ENCODE assay signal across 7 mouse cellular contexts in the genomic region with DNA sequence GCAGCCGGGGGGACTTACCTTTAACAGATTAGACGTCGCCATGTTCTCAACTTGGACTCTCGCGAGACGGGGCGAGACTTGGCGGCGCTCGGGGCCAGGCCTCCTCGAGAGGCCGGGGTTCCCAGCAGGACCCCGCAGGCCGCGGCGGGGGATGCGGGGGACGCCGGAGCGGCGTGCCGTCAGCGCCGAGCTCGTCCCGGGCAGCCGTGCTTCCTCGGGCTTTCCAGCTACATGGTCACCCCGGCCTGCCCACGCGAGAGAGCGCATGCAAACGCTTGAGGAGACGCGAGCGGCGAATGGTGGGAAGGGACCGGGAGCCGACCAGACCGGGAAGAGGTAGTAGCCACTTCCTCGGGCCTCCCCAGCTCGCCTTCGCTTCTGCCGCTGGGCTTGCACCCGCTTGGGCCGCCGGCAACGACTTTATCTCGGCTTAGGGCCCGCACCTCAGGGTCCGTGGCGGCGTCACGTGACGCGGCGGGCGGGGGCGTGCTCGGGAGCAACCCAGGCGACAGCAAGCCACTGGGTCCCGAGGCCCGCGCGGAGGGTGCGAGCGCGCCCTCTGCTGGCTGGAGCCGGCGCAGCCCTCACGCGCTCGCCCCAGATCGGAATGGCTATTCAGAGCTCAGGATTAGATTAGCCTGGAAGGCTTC. TPM values are rescaled to one million over a fixed set of nuclear protein-coding genes. Genes with fewer than 3 reads are reported as not detected.
DNase-seq lines count a peak whose midpoint lies in the region; ATAC-seq lines count a peak whose summit lies in the region.

No protein-coding gene starts in this region.

- no peaks in the 10 kb centered on the region for H3K9me3 ChIP-seq in embryonic facial prominence, embryonic 10.5 days
- H3K9me3 ChIP-seq in limb, embryonic 11.5 days (ENCODE audit: control insufficient read depth, low read length), result no peaks in the 10 kb centered on the region
- H3K9me3 ChIP-seq in midbrain, embryonic 14.5 days (ENCODE audit: control insufficient read depth, low read length), result no peaks in the 10 kb centered on the region

- peak overlapping the region; percentile 97 for H3K27ac ChIP-seq in embryonic facial prominence, embryonic 10.5 days (replicated peaks)
- peak overlapping the region; percentile 92 for H3K27ac ChIP-seq in limb, embryonic 11.5 days (replicated peaks; ENCODE audit: low read depth, low read length)
- peak overlapping the region; percentile 99 for H3K27ac ChIP-seq in midbrain, embryonic 14.5 days (replicated peaks; ENCODE audit: low read depth, low read length)

- peak overlapping the region; percentile 70 for H3K4me2 ChIP-seq in limb, embryonic 11.5 days (ENCODE audit: low read depth, severe bottlenecking)
- peak overlapping the region; percentile 89 for H3K4me2 ChIP-seq in midbrain, embryonic 14.5 days (ENCODE audit: low read length)

- peak overlapping the region; percentile 94 for H3K4me3 ChIP-seq in embryonic facial prominence, embryonic 10.5 days
- H3K4me3 ChIP-seq in limb, embryonic 11.5 days (ENCODE audit: low read depth, low read length), result peak overlapping the region; percentile 90
- peak overlapping the region; percentile 98 for H3K4me3 ChIP-seq in midbrain, embryonic 14.5 days (replicated peaks; ENCODE audit: low read depth, low read length)

- H3K4me1 ChIP-seq in embryonic facial prominence, embryonic 10.5 days, result peaks cover 25% of the 10 kb centered on the region
- no peaks in the 10 kb centered on the region for H3K4me1 ChIP-seq in limb, embryonic 11.5 days (ENCODE audit: control insufficient read depth, insufficient read depth, low read length)
- peaks cover 17% of the 10 kb centered on the region for H3K4me1 ChIP-seq in midbrain, embryonic 14.5 days (ENCODE audit: control insufficient read depth, insufficient read depth, low read length)

- under 1% methylated on average over 74 of the region's 74 CpGs for WGBS in embryonic facial prominence, embryonic 10.5 days
- WGBS in limb, embryonic 11.5 days, result under 1% methylated on average over 70 of the region's 74 CpGs
- under 1% methylated on average over 74 of the region's 74 CpGs for WGBS in midbrain, embryonic 14.5 days

- peak; percentile 97 for DNase-seq in adrenal gland, postnatal 10 days
- peak; percentile 94 for DNase-seq in embryonic facial prominence, embryonic 10.5 days (ENCODE audit: low spot score)
- DNase-seq in heart, adult 11 months, result peak; percentile 99
- peak; percentile 96 for DNase-seq in kidney, adult 18-20 months
- DNase-seq in limb, embryonic 11.5 days (ENCODE audit: low spot score), result peak; percentile 96
- peak; percentile 96 for DNase-seq in midbrain, embryonic 14.5 days
- peak; percentile 85 to 94 for DNase-seq in spleen, adult 18-20 months

- H3K36me3 ChIP-seq in embryonic facial prominence, embryonic 10.5 days (replicated peaks), result peaks cover 18% of the 10 kb centered on the region
- H3K36me3 ChIP-seq in limb, embryonic 11.5 days (ENCODE audit: control insufficient read depth, insufficient read depth, low read length), result no peaks in the 10 kb centered on the region; the same call in 1 of the 2 replicates
- H3K36me3 ChIP-seq in midbrain, embryonic 14.5 days (ENCODE audit: control insufficient read depth, insufficient read depth, low read length), result no peaks in the 10 kb centered on the region

- H3K9ac ChIP-seq in limb, embryonic 11.5 days (ENCODE audit: low read length), result peak overlapping the region; percentile 99
- H3K9ac ChIP-seq in midbrain, embryonic 14.5 days (replicated peaks; ENCODE audit: low read length), result peak overlapping the region; percentile 98

- H3K27me3 ChIP-seq in embryonic facial prominence, embryonic 10.5 days (replicated peaks; ENCODE audit: low read depth, poor library complexity, severe bottlenecking), result no peaks in the 10 kb centered on the region
- H3K27me3 ChIP-seq in limb, embryonic 11.5 days (ENCODE audit: control insufficient read depth, insufficient read depth, low read length), result no peaks in the 10 kb centered on the region
- no peaks in the 10 kb centered on the region for H3K27me3 ChIP-seq in midbrain, embryonic 14.5 days (ENCODE audit: control insufficient read depth, insufficient read depth, low read length)

- ATAC-seq in limb, embryonic 11.5 days (ENCODE audit: insufficient number of reproducible peaks, low FRiP score, low TSS enrichment, low read depth), result peak; percentile 97
- ATAC-seq in midbrain, embryonic 14.5 days (ENCODE audit: low FRiP score, low TSS enrichment), result peak; percentile 96

RNA-seq across cellular contexts. Expression of gene Cul5, which starts 2.7 kb away (rescaled TPM):
- total RNA-seq in adrenal gland, postnatal 10 days (2021), result 10 to 100 TPM; 29.8 to 36.0 TPM
- 38.1 and 38.6 TPM in 2 replicates for polyA plus RNA-seq in embryonic facial prominence, embryonic 10.5 days (2016; fragmentation: Nextera tagmentation; extraction: Ambion mirVana)
- 42.2 and 45.4 TPM in 2 replicates for polyA plus RNA-seq in limb, embryonic 11.5 days (2014; fragmentation: Nextera tagmentation; extraction: Ambion mirVana)
- 64.1 and 69.3 TPM in 2 replicates for polyA plus RNA-seq in midbrain, embryonic 14.5 days (2014; fragmentation: Nextera tagmentation; extraction: Ambion mirVana)

RNA-seq across cellular contexts. Expression of gene Rab39, which starts 38.9 kb away (rescaled TPM):
- total RNA-seq in adrenal gland, postnatal 10 days (2021), result under 1 TPM; 0.72 to 0.73 TPM
- 1.4 and 1.5 TPM in 2 replicates for polyA plus RNA-seq in embryonic facial prominence, embryonic 10.5 days (2016; fragmentation: Nextera tagmentation; extraction: Ambion mirVana)
- 0.57 and 0.59 TPM in 2 replicates for polyA plus RNA-seq in limb, embryonic 11.5 days (2014; fragmentation: Nextera tagmentation; extraction: Ambion mirVana)
- polyA plus RNA-seq in midbrain, embryonic 14.5 days (2014; fragmentation: Nextera tagmentation; extraction: Ambion mirVana), result 2.8 and 3.0 TPM in 2 replicates

RNA-seq across cellular contexts. Expression of gene Acat1, which starts 57.0 kb away (rescaled TPM):
- 100 to 1,000 TPM; 371 to 403 TPM for total RNA-seq in adrenal gland, postnatal 10 days (2021)
- polyA plus RNA-seq in embryonic facial prominence, embryonic 10.5 days (2016; fragmentation: Nextera tagmentation; extraction: Ambion mirVana), result 33.6 and 37.4 TPM in 2 replicates
- 50.0 and 50.8 TPM in 2 replicates for polyA plus RNA-seq in limb, embryonic 11.5 days (2014; fragmentation: Nextera tagmentation; extraction: Ambion mirVana)
- 157 and 160 TPM in 2 replicates for polyA plus RNA-seq in midbrain, embryonic 14.5 days (2014; fragmentation: Nextera tagmentation; extraction: Ambion mirVana)

Comparison
In these comparisons a context has a peak if more than half of its experiments do, and no peak if none do; other contexts are left out.
1. Peak in every context shown above with its lines: DNase-seq, ATAC-seq, H3K4me3 ChIP-seq and H3K27ac ChIP-seq.